Mouse (Mus musculus): ENCODE data around the gene Kcnj5.

Gene Kcnj5

GRCm38 (mm10) chr9:32320167-32320566, 24.0 kb downstream of the Kcnj5 start:
- no peak for DNase-seq (ENCODE audit: low read depth in 1 of 2, low spot score in 2 of 2)

- DNase-seq (ENCODE audit: low read depth in 1 of 2, low spot score in 2 of 2), result no peak
Measured at GRCm38 (mm10) chr9:32315999-32316398, 28.2 kb downstream of the Kcnj5 start.

GRCm38 (mm10) chr9:32314071-32314470, 30.1 kb downstream of the Kcnj5 start:
- no peak for DNase-seq (ENCODE audit: low read depth in 1 of 2, low spot score in 2 of 2)

- no peak for DNase-seq (ENCODE audit: low read depth in 1 of 2, low spot score in 2 of 2)
Measured at GRCm38 (mm10) chr9:32312208-32312607, 31.9 kb downstream of the Kcnj5 start.

- no peak for DNase-seq (ENCODE audit: low read depth in 1 of 2, low spot score in 2 of 2)
Measured at GRCm38 (mm10) chr9:32311786-32312185, 32.4 kb downstream of the Kcnj5 start.

- no peak for DNase-seq (ENCODE audit: low read depth in 1 of 2, low spot score in 2 of 2)
Measured at GRCm38 (mm10) chr9:32302501-32303150, 41.5 kb downstream of the Kcnj5 start.

- no peak for DNase-seq (ENCODE audit: low read depth in 1 of 2, low spot score in 2 of 2)
Measured at GRCm38 (mm10) chr9:32295061-32295800, 48.9 kb downstream of the Kcnj5 start.

- DNase-seq (ENCODE audit: low read depth in 1 of 2, low spot score in 2 of 2), result no peak
Measured at GRCm38 (mm10) chr9:32292686-32293085, 51.5 kb downstream of the Kcnj5 start.

GRCm38 (mm10) chr9:32291618-32292017, 52.5 kb downstream of the Kcnj5 start:
- no peak for DNase-seq (ENCODE audit: low read depth in 1 of 2, low spot score in 2 of 2)

- DNase-seq (ENCODE audit: low read depth in 1 of 2, low spot score in 2 of 2), result no peak
Measured at GRCm38 (mm10) chr9:32283591-32283990, 60.6 kb downstream of the Kcnj5 start.

- no peak for DNase-seq (ENCODE audit: low read depth in 1 of 2, low spot score in 2 of 2)
Measured at GRCm38 (mm10) chr9:32280456-32280855, 63.7 kb downstream of the Kcnj5 start.

- no peak for DNase-seq (ENCODE audit: low read depth in 1 of 2, low spot score in 2 of 2)
Measured at GRCm38 (mm10) chr9:32279789-32280188, 64.4 kb downstream of the Kcnj5 start.

- DNase-seq (ENCODE audit: low read depth in 1 of 2, low spot score in 2 of 2), result no peak
Measured at GRCm38 (mm10) chr9:32278052-32278451, 66.1 kb downstream of the Kcnj5 start.

GRCm38 (mm10) chr9:32271896-32272444, 72.2 kb downstream of the Kcnj5 start:
- DNase-seq (ENCODE audit: low read depth in 1 of 2, low spot score in 2 of 2), result no peak

All from monocyte, adult 2 months (primary cell).